12 mouse cellular contexts compared by ENCODE assay signal in the genomic region with DNA sequence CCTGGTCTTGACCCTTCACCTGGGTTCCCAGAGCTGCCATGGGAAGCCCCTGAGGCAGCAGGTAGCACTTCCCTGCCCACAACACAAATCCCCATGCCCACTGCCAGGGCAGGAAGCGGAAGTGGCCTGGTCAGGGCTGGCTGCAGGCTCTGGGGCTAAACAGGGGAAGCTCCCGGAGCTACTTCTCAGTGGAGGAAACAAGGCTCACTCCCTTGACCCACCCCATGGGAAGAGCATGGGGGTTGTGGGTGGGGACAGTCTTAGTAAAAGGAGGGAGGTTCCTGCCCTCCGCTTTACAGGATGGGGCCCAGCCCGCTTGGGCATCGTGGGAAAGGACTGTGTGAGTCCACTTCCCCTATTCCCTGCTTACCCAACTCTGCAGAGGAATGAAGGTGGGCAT. TPM values are rescaled to one million over a fixed set of nuclear protein-coding genes. Genes with fewer than 3 reads are reported as not detected.
DNase-seq lines count a peak whose midpoint lies in the region; ATAC-seq lines count a peak whose summit lies in the region.
"Had no signal": no experiment of that assay in that cellular context is flagged by ENCODE, and none has a peak within 500 bp of the region (broad histone marks: within the 10 kb centered on the region; RNA-seq: fewer than 3 reads in every experiment).

No protein-coding gene starts in this region.

- no peak overlapping the region for H3K9ac ChIP-seq in heart, embryonic 13.5 days
- H3K9ac ChIP-seq: forebrain, embryonic 13.5 days had no signal

- H3K27ac ChIP-seq in heart, embryonic 13.5 days (replicated peaks), result peak overlapping the region; percentile 91
- H3K27ac ChIP-seq: forebrain, embryonic 13.5 days; kidney, postnatal 0 days had no signal

- no peak for ATAC-seq in heart, embryonic 13.5 days (ENCODE audit: extremely low read depth, insufficient number of reproducible peaks, low FRiP score, low TSS enrichment)
- ATAC-seq in inflammation-experienced regulatory T-cells, adult 6 months, result no peak
- ATAC-seq in erythroid progenitor cell, adult 5-6 weeks (replicated peaks; ENCODE audit: low FRiP score, poor library complexity, severe bottlenecking), result no peak
- ATAC-seq: forebrain, embryonic 13.5 days; Patski had no signal

- peak; percentile 38 for DNase-seq in testis, postnatal 10 days (ENCODE audit: low spot score)
- DNase-seq in testis, postnatal 14 days (ENCODE audit: low spot score), result no peak
- DNase-seq in lung, adult 18-20 months, result peak; percentile 67 to 68
- DNase-seq in splenic B cell, adult 2 months (ENCODE audit: low read depth, low spot score), result peak; percentile 65
- no peak for DNase-seq in ovary, postnatal 36 days (ENCODE audit: low spot score)
- DNase-seq: retina, postnatal 1 day had no signal

- no peak overlapping the region for H3K4me3 ChIP-seq in heart, embryonic 13.5 days
- H3K4me3 ChIP-seq: forebrain, embryonic 13.5 days had no signal

- H3K4me2 ChIP-seq in heart, embryonic 13.5 days, result no peak overlapping the region
- H3K4me2 ChIP-seq: forebrain, embryonic 13.5 days had no signal

- H3K36me3 ChIP-seq in heart, embryonic 13.5 days, result no peaks in the 10 kb centered on the region
- no peaks in the 10 kb centered on the region for H3K36me3 ChIP-seq in splenic B cell, adult 2 months (ENCODE audit: control insufficient read depth, insufficient read depth, low read length, poor library complexity, severe bottlenecking)

- H3K27me3 ChIP-seq in heart, embryonic 13.5 days (replicated peaks), result no peaks in the 10 kb centered on the region
- H3K27me3 ChIP-seq in splenic B cell, adult 2 months (ENCODE audit: control insufficient read depth, insufficient read depth, low read length, poor library complexity, severe bottlenecking), result no peaks in the 10 kb centered on the region
- H3K27me3 ChIP-seq: Patski had no signal

- WGBS in heart, embryonic 13.5 days, result 66% methylated on average over 5 of the region's 5 CpGs

- peaks cover 55% of the 10 kb centered on the region for H3K4me1 ChIP-seq in heart, embryonic 13.5 days

- no peaks in the 10 kb centered on the region for H3K9me3 ChIP-seq in heart, embryonic 13.5 days
- H3K9me3 ChIP-seq: forebrain, embryonic 13.5 days had no signal

RNA-seq across cellular contexts. Expression of a gene that starts 8.4 kb away (rescaled TPM):
- polyA plus RNA-seq in heart, embryonic 13.5 days (2015; fragmentation: Nextera tagmentation; extraction: Ambion mirVana), result 10.4 and 10.8 TPM in 2 replicates
- polyA plus RNA-seq in inflammation-experienced regulatory T-cells, adult 6 months (2017; shearing (Covaris generic)), result 10 to 100 TPM; 46.4 to 73.4 (median 68.3) TPM
- total RNA-seq in erythroid progenitor cell, adult 5-6 weeks (2015; ENCODE audit: low replicate concordance), result 2.9 and 5.0 TPM in 2 replicates
- 1.0 and 9.4 TPM in 2 replicates for total RNA-seq in erythroid progenitor cell, adult 5-6 weeks (2017; ENCODE audit: low replicate concordance)

RNA-seq across cellular contexts. Expression of a gene that starts 21.6 kb away (rescaled TPM):
- 50.6 and 56.1 TPM in 2 replicates for polyA plus RNA-seq in heart, embryonic 13.5 days (2015; fragmentation: Nextera tagmentation; extraction: Ambion mirVana)
- polyA plus RNA-seq in inflammation-experienced regulatory T-cells, adult 6 months (2017; shearing (Covaris generic)), result 10 to 100 TPM; 39.9 to 53.6 (median 47.8) TPM
- total RNA-seq in erythroid progenitor cell, adult 5-6 weeks (2015; ENCODE audit: low replicate concordance), result 1.4 TPM in 1 of 2 replicates, not detected in the other
- 5.8 and 11.4 TPM in 2 replicates for total RNA-seq in erythroid progenitor cell, adult 5-6 weeks (2017; ENCODE audit: low replicate concordance)

RNA-seq across cellular contexts. Expression of a gene that starts 30.5 kb away (rescaled TPM):
- polyA plus RNA-seq in heart, embryonic 13.5 days (2015; fragmentation: Nextera tagmentation; extraction: Ambion mirVana), result 2.4 and 3.0 TPM in 2 replicates
- polyA plus RNA-seq in inflammation-experienced regulatory T-cells, adult 6 months (2017; shearing (Covaris generic)), result under 1 TPM in 1 of 3 experiments, not detected in 2; 0.70 TPM
- not detected in 2 replicates for total RNA-seq in erythroid progenitor cell, adult 5-6 weeks (2015; ENCODE audit: low replicate concordance)
- not detected in 2 replicates for total RNA-seq in erythroid progenitor cell, adult 5-6 weeks (2017; ENCODE audit: low replicate concordance)
- polyA plus RNA-seq: Patski had no signal

RNA-seq across cellular contexts. Expression of a gene that starts 38.5 kb away (rescaled TPM):
- 3.8 and 4.4 TPM in 2 replicates for polyA plus RNA-seq in heart, embryonic 13.5 days (2015; fragmentation: Nextera tagmentation; extraction: Ambion mirVana)
- under 1 TPM; 0.18 to 0.50 (median 0.28) TPM for polyA plus RNA-seq in inflammation-experienced regulatory T-cells, adult 6 months (2017; shearing (Covaris generic))
- not detected in 2 replicates for total RNA-seq in erythroid progenitor cell, adult 5-6 weeks (2015; ENCODE audit: low replicate concordance)
- total RNA-seq in erythroid progenitor cell, adult 5-6 weeks (2017; ENCODE audit: low replicate concordance), result not detected in 2 replicates

Comparison
In these comparisons a context has a peak if more than half of its experiments do, and no peak if none do; other contexts are left out.
1. DNase-seq: peak in testis, postnatal 10 days (single experiment), lung, adult 18-20 months (2 of 2) and splenic B cell, adult 2 months (single experiment); none in testis, postnatal 14 days (single experiment) and ovary, postnatal 36 days (single experiment).